Mouse (Mus musculus): Measurements from ENCODE around the gene Sox5.

Gene Sox5

DNA sequence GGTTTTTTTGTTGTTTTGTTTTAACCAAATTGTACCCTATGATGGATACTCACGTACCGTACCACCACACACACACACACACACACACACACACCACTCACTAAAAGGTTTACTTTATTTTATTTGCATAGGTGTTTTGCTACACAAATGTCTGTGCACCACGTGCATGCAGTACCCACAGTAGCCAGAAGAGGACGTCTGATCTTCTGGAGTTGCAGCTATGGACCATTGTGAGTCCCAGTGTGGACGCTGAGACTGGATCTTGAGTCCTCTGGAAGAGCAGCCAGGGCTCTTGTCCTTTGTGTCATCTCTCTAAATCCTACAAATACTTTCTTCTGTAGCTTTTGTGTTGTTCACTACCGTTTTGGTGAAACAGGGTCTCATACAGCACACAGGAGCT is 776.6 kb downstream of the Sox5 start:
- no peak for DNase-seq

GRCm38 (mm10) chr6:143998201-143998600 is 783.6 kb downstream of the Sox5 start:
- DNase-seq = no peak

- no peak for DNase-seq
Measured at GRCm38 (mm10) chr6:143997616-143998015, 784.2 kb downstream of the Sox5 start.

DNA sequence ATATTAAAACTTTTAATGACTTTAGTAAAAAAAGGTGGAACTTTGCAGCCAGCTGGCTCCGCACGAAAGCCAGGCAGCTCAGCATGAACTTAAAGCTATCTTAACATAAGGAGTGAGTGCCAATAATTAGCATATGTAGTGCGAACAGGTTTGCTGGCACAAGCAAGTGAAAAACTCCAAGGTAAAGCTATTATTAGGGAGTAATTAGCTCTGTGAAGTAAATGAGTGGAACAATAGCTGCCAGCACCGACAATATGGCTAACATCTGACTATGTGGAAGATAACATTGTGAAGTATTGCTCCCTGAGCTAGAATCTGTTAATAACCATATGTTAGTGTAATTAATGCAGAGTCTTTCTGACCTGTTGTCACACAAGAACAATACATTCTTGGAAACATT is 786.7 kb downstream of the Sox5 start:
- peak; percentile 23 to 43 for DNase-seq

GRCm38 (mm10) chr6:143987548-143987947 is 794.2 kb downstream of the Sox5 start:
- DNase-seq = no peak

DNA sequence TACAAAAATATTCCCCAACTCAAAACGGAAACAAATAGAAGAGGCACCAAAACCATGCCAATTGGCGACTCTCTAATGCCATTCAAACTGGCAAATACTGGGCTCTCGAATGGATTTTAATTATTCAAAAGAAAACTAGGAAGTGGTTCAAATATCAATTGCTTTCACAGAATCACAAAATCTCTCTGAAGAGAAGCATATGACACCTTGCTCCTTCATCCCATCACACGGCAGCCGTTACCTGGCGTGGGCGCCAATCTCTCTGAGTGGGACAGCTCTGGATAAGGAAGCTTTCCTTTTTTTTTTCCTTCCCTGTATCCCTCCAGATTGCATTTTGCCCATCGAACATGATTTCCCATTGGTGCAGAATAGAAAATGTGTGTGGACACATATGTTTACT is 801.6 kb downstream of the Sox5 start:
- no peak for DNase-seq

- peak; percentile 18 to 39 for DNase-seq
Measured at GRCm38 (mm10) chr6:143967724-143968400, 813.9 kb downstream of the Sox5 start.

DNA sequence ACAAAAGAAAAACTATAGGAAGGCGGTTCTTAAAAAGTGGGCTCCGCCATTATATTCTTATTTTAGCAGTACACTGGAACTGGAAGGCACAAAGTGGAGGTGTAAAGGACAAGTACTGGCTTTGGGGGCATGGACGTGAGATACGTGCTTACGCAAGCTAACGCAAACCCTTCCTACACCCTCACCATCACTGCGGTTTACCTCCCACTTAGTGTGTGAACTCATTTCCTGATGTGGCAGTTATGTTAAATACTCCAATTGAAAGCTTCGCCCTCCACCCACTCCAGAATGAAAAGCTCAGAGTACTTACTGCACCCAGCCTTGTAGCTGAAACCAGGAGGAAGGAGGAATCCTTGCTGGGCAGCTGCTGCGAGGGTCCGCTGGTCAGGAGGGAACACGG is 821.3 kb downstream of the Sox5 start:
- no peak for DNase-seq

GRCm38 (mm10) chr6:143960081-143960480 is 821.7 kb downstream of the Sox5 start:
- no peak for DNase-seq

DNA sequence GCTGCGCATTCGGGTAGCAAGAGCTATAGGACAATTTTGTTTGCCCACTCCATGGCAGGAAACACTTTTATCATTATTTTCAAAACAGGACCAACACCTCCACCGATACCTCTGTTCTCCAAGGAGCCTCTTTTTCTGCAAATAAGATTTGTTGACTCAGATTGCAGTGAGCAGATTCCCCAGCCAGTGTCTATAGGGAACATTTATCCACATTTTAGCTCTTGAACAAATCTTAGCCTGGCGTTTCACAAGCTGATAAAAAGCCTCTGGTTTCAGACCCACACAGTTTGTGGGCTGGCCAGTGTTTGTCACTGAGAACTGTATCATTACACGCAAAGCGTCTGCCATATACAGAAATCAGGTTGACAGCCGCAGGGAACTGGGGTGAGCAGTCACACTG is 823.4 kb downstream of the Sox5 start:
- no peak for DNase-seq

DNA sequence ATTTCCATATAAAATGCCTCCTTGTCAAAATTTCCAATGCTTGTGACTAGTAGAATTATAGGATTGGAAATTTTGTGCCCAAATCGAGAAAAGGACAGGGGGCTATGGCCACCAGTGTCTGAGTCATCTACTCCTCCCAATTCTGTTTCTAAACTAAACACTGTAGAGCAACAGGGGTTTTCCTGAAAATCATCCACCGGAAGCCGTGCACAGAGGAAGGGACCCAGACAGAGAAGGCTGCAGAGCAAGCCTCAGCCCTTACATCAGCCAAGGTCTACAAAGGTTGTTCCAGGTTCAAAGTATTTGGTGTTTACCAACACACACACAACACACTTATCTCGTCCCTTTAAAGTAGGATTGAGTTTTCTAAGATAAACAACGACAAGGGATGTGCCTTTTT is 824.7 kb downstream of the Sox5 start:
- DNase-seq = no peak

DNA sequence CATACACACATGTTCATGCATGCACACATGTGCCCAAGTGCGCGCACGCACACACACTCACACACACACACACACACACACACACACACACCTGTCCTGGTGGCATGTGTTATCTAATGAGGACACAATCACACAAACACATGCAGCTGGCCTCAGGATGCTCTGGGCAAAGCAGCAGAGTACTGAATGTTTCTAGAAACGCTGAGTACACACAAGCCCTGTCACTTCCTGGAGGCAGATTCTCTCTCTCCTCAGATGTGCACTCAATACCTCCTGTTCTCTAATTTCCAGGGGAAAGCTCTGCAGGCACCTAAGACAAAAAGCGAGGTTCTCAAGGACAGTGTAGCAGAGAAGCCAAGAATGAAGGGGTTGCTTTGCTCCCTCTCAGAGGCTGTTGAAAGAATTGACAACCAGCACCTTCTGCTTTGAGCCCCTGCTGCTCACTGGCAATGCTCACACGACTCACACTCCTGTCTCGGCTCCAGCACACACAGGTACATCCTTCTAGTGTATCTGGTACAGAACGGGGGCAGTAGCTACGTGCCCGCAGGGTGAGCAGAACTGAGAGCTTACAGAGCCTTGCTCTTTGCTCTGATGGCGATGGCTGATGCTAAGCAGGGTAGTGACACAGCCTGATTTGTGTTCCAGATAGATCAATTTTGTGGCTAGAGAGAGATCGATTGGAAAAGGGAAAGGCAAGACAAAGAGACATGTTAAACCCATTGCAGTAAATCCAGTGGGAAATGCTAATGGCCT is 833.0 kb downstream of the Sox5 start:
- no peak for DNase-seq

- DNase-seq = no peak
Measured at GRCm38 (mm10) chr6:143948071-143948470, 833.7 kb downstream of the Sox5 start.

- DNase-seq = no peak
Measured at GRCm38 (mm10) chr6:143943126-143943525, 838.7 kb downstream of the Sox5 start.

DNA sequence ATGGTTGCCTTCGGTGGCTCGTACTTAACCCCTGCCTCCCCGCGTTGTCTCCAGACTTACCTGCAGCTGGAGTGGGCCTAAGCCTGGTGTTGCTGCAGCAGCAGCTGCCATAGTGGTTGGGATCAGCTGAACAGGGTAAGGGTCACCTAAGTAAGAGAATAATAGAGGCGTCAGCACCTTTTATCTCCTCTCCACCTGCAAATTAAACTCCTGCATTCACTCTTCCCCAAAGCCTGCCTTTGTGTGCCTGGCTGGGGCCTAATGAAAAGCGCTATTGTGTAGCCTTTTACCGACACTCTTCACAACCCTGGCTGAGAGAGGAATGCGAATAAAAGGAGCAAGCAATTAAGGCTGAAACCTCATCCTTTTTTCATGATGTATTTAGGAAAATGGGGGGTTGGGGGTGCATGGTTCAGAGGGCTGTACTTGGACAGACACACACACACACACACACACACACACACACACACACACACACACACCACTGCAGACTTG is 840.4 kb downstream of the Sox5 start:
- DNase-seq = no peak

GRCm38 (mm10) chr6:143923146-143923545 is 858.6 kb downstream of the Sox5 start:
- no peak for DNase-seq

DNA sequence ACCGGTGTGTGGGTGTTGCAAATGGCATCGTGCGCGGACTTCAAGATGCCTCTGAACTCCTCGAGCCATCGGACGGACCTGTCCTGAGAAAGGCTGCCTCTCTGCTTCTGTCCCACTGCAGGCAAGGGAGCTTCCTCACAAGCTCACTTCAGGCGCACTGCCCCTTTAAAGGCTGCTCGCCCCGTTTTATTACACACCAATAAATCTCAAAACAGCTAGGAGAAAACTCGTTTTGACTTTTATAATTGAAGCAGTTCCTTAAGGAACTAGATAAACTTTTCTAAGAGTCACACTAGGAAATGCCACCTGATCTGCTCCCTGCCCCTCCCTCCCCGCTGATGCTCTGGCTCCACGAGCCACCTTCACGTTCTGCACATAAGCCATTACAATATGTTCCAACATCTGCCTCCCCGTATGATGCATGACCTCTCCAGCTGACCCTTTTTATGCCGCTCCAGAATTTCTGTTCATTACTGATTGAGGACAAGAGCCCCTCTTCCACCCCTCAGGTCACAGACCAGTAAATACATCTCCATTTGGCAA is 863.3 kb downstream of the Sox5 start:
- no peak for DNase-seq

DNA sequence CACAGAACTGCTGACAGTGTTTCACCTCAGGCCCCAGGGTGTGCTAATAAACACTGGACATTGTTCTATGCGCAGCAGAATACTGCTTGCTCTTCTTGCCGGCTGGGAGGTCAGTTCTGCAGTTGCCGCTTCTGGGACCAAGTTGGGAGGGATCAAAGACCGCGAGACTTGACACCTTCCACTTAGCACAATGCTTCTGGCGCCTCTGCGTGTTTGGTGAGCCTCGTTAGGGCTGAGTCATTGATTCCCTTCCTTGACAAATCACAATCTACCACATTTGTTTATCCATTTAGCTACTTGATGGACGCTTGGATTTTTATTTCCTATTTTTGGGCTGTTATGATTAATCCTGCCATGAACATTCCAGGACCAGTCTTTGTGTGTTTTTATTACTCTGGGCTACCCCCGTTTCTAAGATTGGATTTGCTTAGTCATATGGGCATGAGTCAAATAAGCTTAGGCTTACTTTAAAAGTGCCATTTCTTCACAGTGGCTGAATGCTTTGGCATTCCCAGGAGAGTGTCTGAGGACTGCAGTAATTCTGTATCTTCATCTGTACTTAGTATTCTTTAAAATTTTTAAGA is 865.5 kb downstream of the Sox5 start:
- DNase-seq = no peak

GRCm38 (mm10) chr6:143915686-143916085 is 866.1 kb downstream of the Sox5 start:
- DNase-seq = no peak

GRCm38 (mm10) chr6:143912316-143912715 is 869.5 kb downstream of the Sox5 start:
- no peak for DNase-seq

DNA sequence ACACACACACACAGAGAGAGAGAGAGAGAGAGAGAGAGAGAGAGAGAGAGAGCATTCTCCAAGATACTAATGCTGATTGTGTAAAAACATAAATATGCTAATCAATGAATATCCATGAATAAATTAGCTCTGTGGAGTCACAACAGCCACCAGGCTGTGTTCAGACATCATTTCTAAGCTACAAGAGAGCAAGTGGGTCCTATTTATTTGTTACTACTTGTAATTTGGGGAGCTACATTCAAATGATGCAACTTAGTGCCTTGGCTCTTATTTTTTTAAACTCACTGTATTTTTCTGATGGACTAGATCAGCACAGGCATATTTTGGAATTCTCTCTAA is 877.1 kb downstream of the Sox5 start:
- no peak for DNase-seq

DNA sequence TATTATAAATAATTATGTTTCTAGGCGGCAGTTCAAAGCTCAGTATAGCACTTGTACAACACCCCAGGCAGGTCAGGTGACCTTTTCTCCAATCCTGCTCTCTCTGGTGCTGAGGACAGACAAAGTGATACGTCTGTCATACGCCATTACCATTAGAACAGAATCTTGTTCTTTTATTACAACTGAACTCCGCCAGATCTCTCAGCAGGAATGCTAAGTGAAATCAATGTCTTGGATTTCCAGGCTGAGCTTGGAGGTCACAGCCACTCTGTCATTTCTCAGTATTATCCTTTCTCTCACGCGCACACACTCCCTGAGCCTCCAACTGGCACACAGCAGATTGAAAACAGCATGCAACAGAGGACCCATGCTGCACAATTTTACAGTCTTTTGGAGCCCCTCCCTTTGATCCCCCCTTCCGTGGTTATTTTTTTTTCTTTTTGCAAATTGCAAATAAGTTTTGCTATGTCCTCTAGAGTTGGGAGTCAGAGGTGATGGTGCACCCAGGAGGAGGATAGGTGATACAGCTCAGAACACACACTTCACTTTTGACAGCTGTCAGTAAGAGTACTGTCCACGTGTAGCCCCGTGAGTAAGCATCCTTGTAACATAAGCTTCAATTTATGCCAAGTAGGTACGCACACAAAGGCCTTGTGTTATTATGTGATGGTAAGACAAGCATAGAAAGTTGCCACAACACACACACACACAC is 877.6 kb downstream of the Sox5 start:
- no peak for DNase-seq

- no peak for DNase-seq
Measured at GRCm38 (mm10) chr6:143900871-143901270, 880.9 kb downstream of the Sox5 start.

Data from cerebellum, postnatal 25 days (tissue).